Mouse (Mus musculus) CH12.LX (cell line): ENCODE data around the gene Lad1. TPM values are rescaled to one million over a fixed set of nuclear protein-coding genes. Genes with fewer than 3 reads are reported as not detected.

Experiments
- DNase-seq: peaks from one replicate; pipeline ENCODE4 v3.0.0-alpha.2; 2013; ENCODE audit errors: extremely low read depth
- H3K27ac ChIP-seq: 2 replicates; pipeline ENCODE4 v1.5.1; 2012; ENCODE audit warnings: low read depth, mild to moderate bottlenecking, control low read depth, moderate library complexity; ENCODE audit not compliant: insufficient read depth
- H3K27me3 ChIP-seq: replicated peaks from 2 replicates; pipeline ENCODE3; 2012; ENCODE audit warnings: inconsistent platforms
- H3K36me3 ChIP-seq, 2 experiments: replicated peaks in 1 of 2; 2 replicates each; pipeline versions ENCODE3 to v1.6.1; 2012; ENCODE audit warnings: inconsistent platforms in 1 of 2, low read length in 1 of 2, mild to moderate bottlenecking in 1 of 2, mixed read lengths in 1 of 2, moderate library complexity in 1 of 2; ENCODE audit not compliant: control insufficient read depth in 1 of 2, insufficient read depth in 1 of 2
- H3K4me1 ChIP-seq, 2 experiments: 2 replicates each; pipeline ENCODE4 v1.6.1; 2012; ENCODE audit warnings: inconsistent platforms in 1 of 2, moderate library complexity in 1 of 2; ENCODE audit not compliant: insufficient read depth in 2 of 2, control insufficient read depth in 1 of 2
- H3K4me2 ChIP-seq: 2 replicates; pipeline ENCODE4 v1.6.1; 2012; ENCODE audit warnings: low read depth, mild to moderate bottlenecking, control low read depth; ENCODE audit not compliant: poor library complexity, insufficient read depth, severe bottlenecking
- H3K4me3 ChIP-seq, 3 experiments: fragments of 150-350 bp in 1 of 3; sonication (generic) in 1 of 3; replicated peaks in 1 of 3; 2 replicates each; pipeline versions ENCODE3 to v1.5.1; 2011 to 2012; ENCODE audit warnings: low read depth in 2 of 3, low read length in 2 of 3, mild to moderate bottlenecking in 2 of 3, moderate library complexity in 2 of 3, control low read depth in 1 of 3, improper control_type of control experiment in 1 of 3, inconsistent platforms in 1 of 3, mixed read lengths in 1 of 3; ENCODE audit not compliant: poor library complexity in 1 of 3
- H3K79me2 ChIP-seq: replicated peaks from 2 replicates; pipeline ENCODE4 v1.6.1; 2012; ENCODE audit warnings: mild to moderate bottlenecking, moderate library complexity; ENCODE audit not compliant: control insufficient read depth, poor library complexity, insufficient read depth, severe bottlenecking; ENCODE audit errors: extremely low read depth
- H3K9ac ChIP-seq: 2 replicates; pipeline ENCODE4 v1.6.1; 2012; ENCODE audit warnings: low read depth, mild to moderate bottlenecking, control low read depth, moderate library complexity; ENCODE audit not compliant: insufficient read depth
- H3K9me3 ChIP-seq: replicated peaks from 2 replicates; pipeline ENCODE3; 2012; ENCODE audit warnings: low read length, inconsistent platforms, mixed read lengths
- E2F4 ChIP-seq: IDR thresholded peaks from 2 replicates; pipeline ENCODE4 v1.6.1; 2011; ENCODE audit warnings: low read depth, low read length, improper control_type of control experiment; ENCODE audit not compliant: insufficient replicate concordance
- ETS1 ChIP-seq: conservative IDR thresholded peaks from 2 replicates; pipeline ENCODE4 v1.6.1; 2012; ENCODE audit warnings: low read depth, mild to moderate bottlenecking, inconsistent platforms, low read length, improper control_type of control experiment, moderate library complexity
- IRF4 ChIP-seq: IDR thresholded peaks from 2 replicates; pipeline ENCODE4 v1.6.1; 2014; ENCODE audit warnings: low read depth, mild to moderate bottlenecking, inconsistent platforms, low read length, improper control_type of control experiment
- MAFK ChIP-seq: IDR thresholded peaks from 2 replicates; pipeline ENCODE4 v1.6.1; 2011; ENCODE audit warnings: low read length, improper control_type of control experiment; ENCODE audit not compliant: insufficient replicate concordance
- MAX ChIP-seq: IDR thresholded peaks from 2 replicates; pipeline ENCODE4 v1.6.1; 2011; ENCODE audit warnings: low read length, improper control_type of control experiment
- NELFE ChIP-seq: IDR thresholded peaks from 2 replicates; pipeline ENCODE4 v1.6.1; 2011; ENCODE audit warnings: low read depth, low read length, improper control_type of control experiment
- NRF1 ChIP-seq: IDR thresholded peaks from 2 replicates; pipeline ENCODE4 v1.6.1; 2014; ENCODE audit warnings: low read depth, mild to moderate bottlenecking, inconsistent platforms, low read length, improper control_type of control experiment, moderate library complexity
- SIN3A ChIP-seq: IDR thresholded peaks from 2 replicates; pipeline ENCODE4 v1.6.1; 2012; ENCODE audit warnings: low read length, improper control_type of control experiment, inconsistent platforms
- TCF12 ChIP-seq: IDR thresholded peaks from 2 replicates; pipeline ENCODE4 v1.6.1; 2014; ENCODE audit warnings: low read depth, mild to moderate bottlenecking, inconsistent platforms, low read length, improper control_type of control experiment
- UBTF ChIP-seq: IDR thresholded peaks from 2 replicates; pipeline ENCODE4 v1.6.1; 2012; ENCODE audit warnings: low read depth, mild to moderate bottlenecking, inconsistent platforms, low read length, improper control_type of control experiment, moderate library complexity
- ZNF384 ChIP-seq: IDR thresholded peaks from 2 replicates; pipeline ENCODE4 v1.6.1; 2012; ENCODE audit warnings: low read depth, low read length, improper control_type of control experiment, inconsistent platforms
- dilution Hi-C: fragments of 300-500 bp; cut with MboI; formaldehyde crosslinking; loops from 2 replicates; pipeline ENCODE4 v1.14.3; 2020; ENCODE audit warnings: low sequenced_read_pairs; ENCODE audit not compliant: extremely low pct_unique_long_range_greater_than_20kb, extremely low pct_ligation_motif_present
- in situ Hi-C: fragments of 300-500 bp; cut with MboI; formaldehyde crosslinking; loops from 3 replicates; pipeline ENCODE4 v1.14.3; 2019; ENCODE audit warnings: low sequenced_read_pairs, low pct_ligation_motif_present, low pct_unique_long_range_greater_than_20kb, mixed read lengths
- polyA plus RNA-seq: library from polyadenylated mRNA; unstranded; fragments of >175 nt; gene quantifications from 2 replicates; pipeline ENCODE4 v1.2.1, GENCODE M21; 2012; ENCODE audit warnings: low read depth; ENCODE audit not compliant: insufficient read length
- total RNA-seq, 2 experiments: library from RNA; depleted of rRNA; stranded (reverse); fragments of 300-350 nt in 1 of 2; fragments of >200 nt in 1 of 2; gene quantifications; 2 replicates each; pipeline ENCODE4 v1.2.3; 2012 to 2014

The Lad1 gene
- total and polyA plus RNA-seq, 3 experiments = 0.17 TPM; not detected in 2

DNA sequence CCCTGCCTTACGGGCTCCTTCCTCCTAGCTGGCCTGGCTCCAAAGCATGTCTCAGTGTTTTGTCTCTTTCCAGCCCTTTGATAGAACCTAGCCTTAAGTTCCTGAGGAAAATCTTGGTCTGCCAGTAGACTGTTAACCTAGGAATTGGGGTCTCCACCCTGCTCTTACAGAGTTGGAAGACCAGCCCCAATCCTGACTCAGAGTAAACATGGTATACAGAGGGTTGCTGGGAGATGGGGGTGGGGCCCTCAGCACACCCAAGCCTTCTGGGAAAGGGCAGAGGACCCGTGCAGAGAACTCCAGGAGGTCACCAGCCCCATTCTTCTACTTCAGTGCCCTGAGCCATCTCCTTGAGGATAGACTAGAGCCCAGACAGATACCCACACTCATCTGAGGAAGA lies 5.8 kb upstream of the Lad1 start:
- H3K27me3 ChIP-seq = peaks cover 7% of the 10 kb centered on the region
- no peak overlapping the region for H3K4me2 ChIP-seq
- no peak overlapping the region for H3K27ac ChIP-seq
- H3K9ac ChIP-seq = no peak overlapping the region
- DNase-seq = no peak
- H3K36me3 ChIP-seq = no peaks in the 10 kb centered on the region
- dilution Hi-C loops (no loop called here), in situ Hi-C loops (no loop called here)
- H3K4me3 ChIP-seq = no peak overlapping the region
- H3K79me2 ChIP-seq = no peaks in the 10 kb centered on the region
- no peak for TF ChIP-seq E2F4
- H3K9me3 ChIP-seq = no peaks in the 10 kb centered on the region
- H3K4me1 ChIP-seq = peaks cover 13 to 51% of the 10 kb centered on the region in 2 experiments

DNA sequence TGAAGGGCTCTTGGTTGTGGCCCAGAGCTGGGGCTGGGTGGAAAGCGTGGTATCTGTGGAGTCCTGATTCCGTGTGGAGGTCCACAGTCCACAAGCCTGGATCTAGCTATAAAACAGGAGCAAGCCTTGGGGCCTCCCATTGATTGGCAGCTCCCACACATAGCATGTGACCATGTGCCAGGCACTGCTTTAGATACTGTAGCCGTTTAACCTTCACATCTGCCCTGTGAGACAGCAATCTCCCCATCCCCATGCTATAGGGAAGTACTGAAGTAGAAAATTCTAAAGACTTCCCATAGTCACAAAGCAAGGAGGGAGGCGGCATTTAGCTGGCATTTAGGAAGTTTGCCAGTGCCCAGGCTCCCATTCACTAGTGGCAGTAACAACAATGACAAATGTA lies 5.3 kb upstream of the Lad1 start:
- H3K4me2 ChIP-seq = no peak overlapping the region
- dilution Hi-C loops (no loop called here), in situ Hi-C loops (no loop called here)
- TF ChIP-seq UBTF = no peak
- TF ChIP-seq NELFE = no peak
- no peak for TF ChIP-seq MAX
- TF ChIP-seq MAFK = no peak
- no peak for TF ChIP-seq ZNF384
- no peak for TF ChIP-seq SIN3A
- TF ChIP-seq NRF1 = no peak
- no peak for TF ChIP-seq E2F4
- no peak for TF ChIP-seq IRF4
- no peaks in the 10 kb centered on the region for H3K36me3 ChIP-seq
- H3K9ac ChIP-seq = no peak overlapping the region
- no peak overlapping the region for H3K4me3 ChIP-seq
- no peak for DNase-seq
- no peaks in the 10 kb centered on the region for H3K79me2 ChIP-seq
- no peak overlapping the region for H3K27ac ChIP-seq
- H3K27me3 ChIP-seq = peaks cover 5% of the 10 kb centered on the region
- peaks cover 13 to 53% of the 10 kb centered on the region in 2 experiments for H3K4me1 ChIP-seq
- no peaks in the 10 kb centered on the region for H3K9me3 ChIP-seq

DNA sequence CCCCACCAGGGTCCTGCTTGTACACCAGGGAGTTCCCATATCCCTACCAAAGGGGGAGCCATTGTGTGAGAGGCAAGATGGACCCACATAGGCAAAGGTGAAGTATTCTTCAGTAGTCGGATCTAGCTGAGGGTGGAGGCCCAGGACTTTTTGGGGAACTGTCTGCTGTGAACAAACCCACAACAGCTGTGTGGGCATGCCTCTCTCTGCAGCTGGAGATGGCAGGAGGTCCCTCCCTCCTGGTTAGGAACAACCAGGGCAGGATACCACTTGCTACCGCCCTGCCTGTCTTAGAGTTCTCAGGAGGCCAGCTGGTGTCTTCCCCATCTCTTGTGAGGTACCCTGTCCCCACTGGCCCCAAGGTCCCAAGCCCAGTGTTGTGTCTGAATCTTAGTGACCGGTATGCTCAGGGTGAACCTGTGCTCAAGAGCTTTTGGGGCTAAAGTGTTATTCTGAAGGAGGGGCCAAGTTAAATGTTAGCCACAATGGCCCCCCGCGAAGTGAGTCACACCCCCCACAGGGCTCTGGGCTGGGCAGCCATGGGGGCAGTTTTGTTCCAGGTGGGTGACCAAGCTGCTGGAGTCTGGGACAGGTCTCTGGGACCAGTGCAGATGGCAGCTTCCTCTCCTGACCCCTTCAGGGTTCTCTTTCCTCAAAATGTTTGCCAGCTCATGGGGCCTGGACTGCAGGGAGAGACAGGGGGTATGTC lies 4.6 kb upstream of the Lad1 start:
- Histone ChIP-seq H3K27ac (no peak overlapping the region), H3K79me2 (no peaks in the 10 kb centered on the region), H3K4me2 (no peak overlapping the region), H3K4me1 (peaks cover 13 to 53% of the 10 kb centered on the region in 2 experiments), H3K27me3 (peaks cover 5% of the 10 kb centered on the region), H3K9me3 (peaks cover 7% of the 10 kb centered on the region), H3K36me3 (no peaks in the 10 kb centered on the region), H3K9ac (no peak overlapping the region), H3K4me3 (no peak overlapping the region)
- in situ Hi-C loops (no loop called here), dilution Hi-C loops (no loop called here)
- peak; percentile 12; the same call in 1 of the 2 replicates for TF ChIP-seq TCF12
- TF ChIP-seq MAFK = no peak
- no peak for TF ChIP-seq ZNF384
- TF ChIP-seq ETS1 = peak; percentile 43
- peak; percentile 41 for DNase-seq
